Mouse (Mus musculus): ENCODE measurements at regions not wholly inside any gene's neighbourhood (a gene's known extent, or its start where the extent isn't known, plus 50 kb on each side); places are given as distances from the start of the nearest gene placed in this dataset.
A peak's percentile ranks its signal among the peaks of the same experiment; 100 is the strongest.

GRCm38 (mm10) chr15:85670789-85671700 is 63.7 kb upstream of the Ppara start:
- H3K4me2 ChIP-seq (replicated peaks), result peak overlapping the region; percentile 79
- H3K9ac ChIP-seq, result peak overlapping the region; percentile 88
- peaks cover 81% of the 10 kb centered on the region for H3K27me3 ChIP-seq
- peak; percentile 85 for ATAC-seq (ENCODE audit: low FRiP score)
- WGBS, result under 1% methylated on average over 87 of the region's 141 CpGs
- H3K9me3 ChIP-seq (replicated peaks), result no peaks in the 10 kb centered on the region
- peak overlapping the region; percentile 96 for H3K27ac ChIP-seq
- peak overlapping the region; percentile 71 for H3K4me3 ChIP-seq
- H3K36me3 ChIP-seq, result 0 out of 2 replicates have a peak, but pooled peaks cover 3% of the 10 kb centered on the region
- peaks cover 38% of the 10 kb centered on the region for H3K4me1 ChIP-seq

- peaks cover 38% of the 10 kb centered on the region for H3K4me1 ChIP-seq
- H3K4me2 ChIP-seq (replicated peaks), result peak overlapping the region; percentile 79
- H3K4me3 ChIP-seq, result peak overlapping the region; percentile 71
- peak overlapping the region; percentile 88 for H3K9ac ChIP-seq
- H3K27me3 ChIP-seq, result peaks cover 83% of the 10 kb centered on the region
- no peaks in the 10 kb centered on the region for H3K9me3 ChIP-seq (replicated peaks)
- WGBS, result 1% methylated on average over 50 of the region's 50 CpGs
- H3K27ac ChIP-seq, result peak overlapping the region; percentile 96
- H3K36me3 ChIP-seq, result 0 out of 2 replicates have a peak, but pooled peaks cover 3% of the 10 kb centered on the region
- ATAC-seq (ENCODE audit: low FRiP score), result peak; percentile 14; the same call in 1 of the 2 replicates
These were observed 63.0 kb upstream of the Ppara start for GRCm38 (mm10) chr15:85671701-85672191.

GRCm38 (mm10) chr15:85672376-85672775 is 62.4 kb upstream of the Ppara start:
- Histone ChIP-seq H3K9me3 (replicated peaks) (no peaks in the 10 kb centered on the region), H3K9ac (peak overlapping the region; percentile 88), H3K36me3 (0 out of 2 replicates have a peak, but pooled peaks cover 3% of the 10 kb centered on the region), H3K27ac (peak overlapping the region; percentile 96; the same call in 1 of the 2 replicates), H3K27me3 (peaks cover 83% of the 10 kb centered on the region), H3K4me3 (peak overlapping the region; percentile 71), H3K4me2 (replicated peaks) (peak overlapping the region; percentile 79), H3K4me1 (peaks cover 44% of the 10 kb centered on the region)
- no peak for ATAC-seq (ENCODE audit: low FRiP score)
- 84% methylated on average over 3 of the region's 3 CpGs for WGBS

- no peak for ATAC-seq (ENCODE audit: low FRiP score)
- Histone ChIP-seq H3K4me1 (peaks cover 48% of the 10 kb centered on the region), H3K9me3 (replicated peaks) (no peaks in the 10 kb centered on the region), H3K36me3 (0 out of 2 replicates have a peak, but pooled peaks cover 3% of the 10 kb centered on the region), H3K9ac (peak overlapping the region; percentile 88), H3K27me3 (peaks cover 84% of the 10 kb centered on the region), H3K27ac (no peak overlapping the region), H3K4me3 (peak overlapping the region; percentile 71), H3K4me2 (replicated peaks) (peak overlapping the region; percentile 79)
- WGBS, result 68% methylated on average over 3 of the region's 3 CpGs
These were observed 61.9 kb upstream of the Ppara start for GRCm38 (mm10) chr15:85672931-85673330.

GRCm38 (mm10) chr15:85673506-85673905 is 61.3 kb upstream of the Ppara start:
- Histone ChIP-seq H3K9ac (peak overlapping the region; percentile 55), H3K4me1 (peaks cover 51% of the 10 kb centered on the region), H3K4me3 (peak overlapping the region; percentile 71)

GRCm38 (mm10) chr15:85674191-85674984 is 60.4 kb upstream of the Ppara start:
- no peak for ATAC-seq (ENCODE audit: low FRiP score)
- H3K36me3 ChIP-seq, result 0 out of 2 replicates have a peak, but pooled peaks cover 3% of the 10 kb centered on the region
- peak overlapping the region; percentile 79 for H3K4me2 ChIP-seq (replicated peaks)
- 83% methylated on average over 9 of the region's 9 CpGs for WGBS
- H3K4me1 ChIP-seq, result peaks cover 53% of the 10 kb centered on the region
- H3K27ac ChIP-seq, result no peak overlapping the region
- H3K9ac ChIP-seq, result peak overlapping the region; percentile 55; the same call in 1 of the 2 replicates
- no peaks in the 10 kb centered on the region for H3K9me3 ChIP-seq (replicated peaks)
- peaks cover 86% of the 10 kb centered on the region for H3K27me3 ChIP-seq
- H3K4me3 ChIP-seq, result peak overlapping the region; percentile 71

More at GRCm38 (mm10) chr15:85673506-85673905, 61.3 kb upstream of the Ppara start:
- peaks cover 86% of the 10 kb centered on the region for H3K27me3 ChIP-seq
- H3K27ac ChIP-seq, result no peak overlapping the region
- 81% methylated on average over 9 of the region's 9 CpGs for WGBS
- H3K9me3 ChIP-seq (replicated peaks), result no peaks in the 10 kb centered on the region
- H3K36me3 ChIP-seq, result 0 out of 2 replicates have a peak, but pooled peaks cover 3% of the 10 kb centered on the region
- H3K4me2 ChIP-seq (replicated peaks), result peak overlapping the region; percentile 79
- ATAC-seq (ENCODE audit: low FRiP score), result no peak

GRCm38 (mm10) chr15:85675126-85675525 is 59.7 kb upstream of the Ppara start:
- 89% methylated on average over 7 of the region's 7 CpGs for WGBS
- Histone ChIP-seq H3K9ac (peak overlapping the region; percentile 35; the same call in 1 of the 2 replicates), H3K27ac (no peak overlapping the region), H3K9me3 (replicated peaks) (no peaks in the 10 kb centered on the region), H3K4me3 (peak overlapping the region; percentile 15; the same call in 1 of the 2 replicates), H3K36me3 (0 out of 2 replicates have a peak, but pooled peaks cover 3% of the 10 kb centered on the region), H3K27me3 (peaks cover 83% of the 10 kb centered on the region), H3K4me2 (replicated peaks) (peak overlapping the region; percentile 79), H3K4me1 (peaks cover 53% of the 10 kb centered on the region)
- ATAC-seq (ENCODE audit: low FRiP score), result no peak

GRCm38 (mm10) chr15:85675736-85676135 is 59.0 kb upstream of the Ppara start:
- no peak overlapping the region; the same call in 1 of the 2 replicates for H3K9ac ChIP-seq
- no peaks in the 10 kb centered on the region for H3K9me3 ChIP-seq (replicated peaks)
- no peak overlapping the region for H3K27ac ChIP-seq
- no peak for ATAC-seq (ENCODE audit: low FRiP score)
- H3K4me2 ChIP-seq (replicated peaks), result peak overlapping the region; percentile 79; the same call in 1 of the 2 replicates
- peak overlapping the region; percentile 15; the same call in 1 of the 2 replicates for H3K4me3 ChIP-seq
- peaks cover 79% of the 10 kb centered on the region for H3K27me3 ChIP-seq
- H3K4me1 ChIP-seq, result peaks cover 56% of the 10 kb centered on the region
- H3K36me3 ChIP-seq, result 0 out of 2 replicates have a peak, but pooled peaks cover 3% of the 10 kb centered on the region
- 83% methylated on average over 5 of the region's 5 CpGs for WGBS

- Histone ChIP-seq H3K9ac (no peak overlapping the region), H3K4me2 (replicated peaks) (no peak overlapping the region), H3K4me3 (no peak overlapping the region), H3K9me3 (replicated peaks) (no peaks in the 10 kb centered on the region), H3K4me1 (peaks cover 60% of the 10 kb centered on the region), H3K36me3 (0 out of 2 replicates have a peak, but pooled peaks cover 3% of the 10 kb centered on the region), H3K27me3 (peaks cover 80% of the 10 kb centered on the region), H3K27ac (no peak overlapping the region)
- WGBS, result 82% methylated on average over 3 of the region's 3 CpGs
- ATAC-seq (ENCODE audit: low FRiP score), result no peak
These were observed 58.6 kb upstream of the Ppara start for GRCm38 (mm10) chr15:85676156-85676555.

GRCm38 (mm10) chr15:85676871-85677270 is 57.9 kb upstream of the Ppara start:
- no peak overlapping the region for H3K4me3 ChIP-seq
- peaks cover 61% of the 10 kb centered on the region for H3K4me1 ChIP-seq
- no peak for ATAC-seq (ENCODE audit: low FRiP score)
- H3K36me3 ChIP-seq, result 0 out of 2 replicates have a peak, but pooled peaks cover 3% of the 10 kb centered on the region
- H3K9me3 ChIP-seq (replicated peaks), result no peaks in the 10 kb centered on the region
- H3K27me3 ChIP-seq, result peaks cover 73% of the 10 kb centered on the region
- no peak overlapping the region for H3K27ac ChIP-seq
- no peak overlapping the region for H3K9ac ChIP-seq
- H3K4me2 ChIP-seq (replicated peaks), result peak overlapping the region; percentile 25
- WGBS, result 79% methylated on average over 10 of the region's 10 CpGs

- Histone ChIP-seq H3K36me3 (0 out of 2 replicates have a peak, but pooled peaks cover 3% of the 10 kb centered on the region), H3K4me2 (replicated peaks) (peak overlapping the region; percentile 25), H3K9ac (no peak overlapping the region), H3K9me3 (replicated peaks) (no peaks in the 10 kb centered on the region), H3K27me3 (peaks cover 69% of the 10 kb centered on the region), H3K4me1 (peaks cover 61% of the 10 kb centered on the region), H3K4me3 (no peak overlapping the region), H3K27ac (no peak overlapping the region)
- WGBS, result 87% methylated on average over 6 of the region's 6 CpGs
- no peak for ATAC-seq (ENCODE audit: low FRiP score)
These were observed 57.4 kb upstream of the Ppara start for GRCm38 (mm10) chr15:85677381-85677780.

Measured in hindbrain, embryonic 12.5 days (tissue).